Mouse (Mus musculus) kidney, embryonic 16.5 days (tissue): ENCODE data around the gene Spata45. TPM values are rescaled to one million over a fixed set of nuclear protein-coding genes. Genes with fewer than 3 reads are reported as not detected.
"Not testable (repeated sequence)": the region's sequence is repeated elsewhere in the genome, so short reads cannot be mapped to it uniquely, and the experiment has no call there.

Experiments
- ATAC-seq: fragments of 200-750 bp; cut with Nextera tagmentation; 2 replicates; pipeline ENCODE4 v1.8.0; 2017; ENCODE audit warnings: moderate TSS enrichment; ENCODE audit not compliant: low FRiP score, low TSS enrichment
- H3K27ac ChIP-seq: fragments of 300-500 bp; sonication (generic); 2 replicates; pipeline ENCODE4 v1.5.1; 2014; ENCODE audit warnings: low read length
- H3K27me3 ChIP-seq: fragments of 300-500 bp; sonication (generic); 2 replicates; pipeline ENCODE4 v1.6.1; 2014; ENCODE audit warnings: low read length, control low read depth, mixed read lengths; ENCODE audit not compliant: insufficient read depth
- H3K36me3 ChIP-seq: fragments of 300-500 bp; sonication (generic); 2 replicates; pipeline ENCODE4 v1.6.1; 2014; ENCODE audit warnings: low read length, control low read depth, mixed read lengths; ENCODE audit not compliant: insufficient read depth
- H3K4me1 ChIP-seq: fragments of 300-500 bp; sonication (generic); 2 replicates; pipeline ENCODE4 v1.6.1; 2014; ENCODE audit warnings: low read length, control low read depth, mixed read lengths; ENCODE audit not compliant: insufficient read depth
- H3K4me2 ChIP-seq: fragments of 300-500 bp; sonication (generic); replicated peaks from 2 replicates; pipeline ENCODE4 v1.6.1; 2014; ENCODE audit warnings: low read depth, low read length
- H3K4me3 ChIP-seq: fragments of 300-500 bp; sonication (generic); 2 replicates; pipeline ENCODE4 v1.5.1; 2014; ENCODE audit warnings: mild to moderate bottlenecking, low read length
- H3K9ac ChIP-seq: fragments of 300-500 bp; sonication (generic); replicated peaks from 2 replicates; pipeline ENCODE4 v1.6.1; 2014; ENCODE audit warnings: low read length
- H3K9me3 ChIP-seq: fragments of 300-500 bp; sonication (generic); 2 replicates; pipeline ENCODE4 v1.6.1; 2016; ENCODE audit warnings: low read length, control low read depth
- WGBS: fragments of 180-500 bp; shearing (Covaris S2); extraction: QIAGEN DNeasy Blood & Tissue Kit; methylation state at CpG from one replicate; pipeline ENCODE4 v1.1.7; 2014; 5-methylcytosine and 5-hydroxymethylcytosine counted together
- polyA plus RNA-seq: library from polyadenylated mRNA; unstranded; fragments of >200 nt; fragmentation: Nextera tagmentation; extraction: Ambion mirVana; gene quantifications from 2 replicates; pipeline ENCODE4 v1.2.1, GENCODE M21; 2015

Spata45 gene
- polyA plus RNA-seq, 1 experiment from 2014 or later, result not detected

GRCm38 (mm10) chr1:191020217-191020924 is 16.1 kb upstream of the Spata45 start:
- Histone ChIP-seq H3K4me1 (peaks cover 11% of the 10 kb centered on the region), H3K9me3 (no peaks in the 10 kb centered on the region), H3K27ac (no peak overlapping the region), H3K27me3 (no peaks in the 10 kb centered on the region), H3K4me2 (no peak overlapping the region), H3K9ac (no peak overlapping the region), H3K36me3 (peaks cover 9% of the 10 kb centered on the region), H3K4me3 (no peak overlapping the region)
- WGBS, result 86% methylated on average over 3 of the region's 3 CpGs
- ATAC-seq, result no peak

DNA sequence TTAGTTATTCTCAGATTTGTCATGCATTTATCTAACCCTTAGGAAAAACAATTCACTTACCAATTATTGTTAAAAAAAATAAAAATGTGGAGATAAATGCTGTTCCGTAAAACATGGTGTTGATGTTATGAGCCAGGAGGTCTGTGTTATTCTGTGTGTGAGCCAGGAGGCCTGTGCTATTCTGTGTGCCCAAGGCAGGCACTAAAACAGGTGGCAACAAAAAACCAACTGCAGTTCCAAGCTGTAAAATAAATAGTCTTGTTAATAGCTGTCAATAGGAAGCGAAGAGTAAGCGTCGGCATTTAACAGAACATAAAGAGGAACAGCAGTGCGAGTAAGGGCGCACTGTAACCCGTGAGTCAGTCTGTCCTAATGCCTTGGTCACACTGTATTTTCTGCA is 15.4 kb upstream of the Spata45 start:
- Histone ChIP-seq H3K27me3 (no peaks in the 10 kb centered on the region), H3K9me3 (no peaks in the 10 kb centered on the region), H3K4me1 (peaks cover 13% of the 10 kb centered on the region), H3K4me2 (no peak overlapping the region), H3K4me3 (no peak overlapping the region), H3K9ac (no peak overlapping the region), H3K27ac (no peak overlapping the region), H3K36me3 (peaks cover 9% of the 10 kb centered on the region)
- ATAC-seq, result no peak
- 79% methylated on average over 7 of the region's 7 CpGs for WGBS

DNA sequence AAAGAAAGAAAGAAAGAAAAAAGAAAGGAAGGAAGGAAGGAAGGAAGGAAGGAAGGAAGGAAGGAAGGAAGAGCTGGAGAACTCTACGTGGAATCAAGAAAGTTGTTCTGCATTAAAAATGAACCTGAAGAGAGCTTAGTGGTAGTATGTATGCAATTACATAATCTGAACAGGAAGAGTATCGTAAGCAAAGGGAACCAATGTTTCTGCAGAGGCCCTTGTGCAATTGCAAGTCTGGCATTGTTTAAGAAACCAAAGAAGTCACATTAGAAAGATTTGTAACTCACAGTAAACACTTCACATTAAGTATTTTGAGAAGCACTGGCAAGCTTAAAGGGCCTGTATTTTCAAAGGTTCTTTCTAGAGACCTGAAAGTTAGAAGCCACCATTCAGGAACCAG is 13.3 kb upstream of the Spata45 start:
- peaks cover 21% of the 10 kb centered on the region for H3K4me1 ChIP-seq
- no peak overlapping the region for H3K4me2 ChIP-seq
- H3K9ac ChIP-seq, result no peak overlapping the region
- no peaks in the 10 kb centered on the region for H3K27me3 ChIP-seq
- H3K4me3 ChIP-seq, result no peak overlapping the region
- no peak overlapping the region for H3K27ac ChIP-seq
- no peak for ATAC-seq
- no peaks in the 10 kb centered on the region for H3K9me3 ChIP-seq
- H3K36me3 ChIP-seq, result peaks cover 9% of the 10 kb centered on the region
- WGBS, result 87% methylated on average over 2 of the region's 2 CpGs

DNA sequence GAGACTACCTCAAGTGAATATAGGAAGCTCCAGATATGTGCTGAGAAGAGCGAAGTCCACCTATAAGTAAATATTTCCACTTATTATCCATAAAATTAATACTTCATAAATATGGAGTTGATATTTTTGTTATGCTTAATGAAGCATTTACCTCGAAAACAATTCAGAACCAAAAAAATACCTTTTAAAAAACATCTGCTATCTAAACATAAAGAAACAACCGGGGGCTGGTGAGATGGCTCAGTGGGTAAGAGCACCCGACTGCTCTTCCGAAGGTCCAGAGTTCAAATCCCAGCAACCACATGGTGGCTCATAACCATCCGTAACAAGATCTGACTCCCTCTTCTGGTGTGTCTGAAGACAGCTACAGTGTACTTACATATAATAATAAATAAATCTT is 12.6 kb upstream of the Spata45 start:
- not testable (repeated sequence) for H3K9ac ChIP-seq, ATAC-seq, H3K36me3 ChIP-seq, H3K4me2 ChIP-seq, H3K27ac ChIP-seq, H3K4me3 ChIP-seq, H3K27me3 ChIP-seq, H3K9me3 ChIP-seq
- peaks cover 21% of the 10 kb centered on the region for H3K4me1 ChIP-seq
- 94% methylated on average over 5 of the region's 6 CpGs for WGBS

DNA sequence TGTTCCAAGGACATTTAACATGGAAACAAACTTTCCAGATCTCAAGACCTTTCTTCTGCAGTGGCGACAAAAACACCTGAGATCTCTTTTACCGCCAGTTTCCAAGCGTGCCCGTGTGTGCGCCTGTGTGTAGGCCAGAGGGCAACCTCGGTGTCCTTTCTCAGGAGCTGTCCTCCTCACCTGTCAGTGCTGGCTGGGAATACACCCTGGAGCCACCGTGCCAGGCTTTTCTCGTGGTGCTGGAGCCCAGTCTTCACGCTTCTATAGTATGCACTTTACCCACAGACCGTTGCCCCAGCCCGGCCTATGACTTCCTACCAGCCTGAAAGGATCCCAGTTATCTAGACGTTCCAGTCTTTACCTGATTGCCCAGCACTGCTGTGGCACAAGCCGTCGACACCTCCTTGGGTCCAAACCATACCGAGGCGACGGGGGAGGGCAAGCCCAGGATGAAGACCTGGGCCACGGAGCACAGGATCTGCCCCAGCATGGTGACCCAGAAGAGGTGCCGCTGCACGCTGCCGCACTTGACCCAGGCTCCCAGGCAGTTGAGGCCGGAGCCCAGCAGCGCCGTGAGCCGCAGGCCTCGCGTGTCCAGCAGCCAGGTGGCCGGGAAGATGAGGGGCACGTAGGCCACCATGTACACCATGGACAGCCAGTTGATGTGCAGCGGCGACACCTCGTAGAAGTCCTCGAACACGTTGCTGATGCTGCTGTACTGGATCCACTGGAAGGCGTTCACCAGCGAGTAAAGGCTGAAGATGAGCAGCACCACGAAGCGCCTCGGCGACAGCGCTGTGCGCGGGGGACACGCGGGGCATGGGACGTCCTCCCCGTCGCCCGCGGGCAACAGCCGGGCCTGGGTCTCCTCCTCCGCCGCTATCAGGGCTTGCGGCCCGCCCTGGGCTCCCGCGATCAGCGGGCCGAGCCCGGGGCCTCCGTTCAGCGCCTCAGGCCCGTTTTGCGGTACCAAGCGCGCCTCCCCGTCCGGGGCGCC is 11.1 kb upstream of the Spata45 start:
- Histone ChIP-seq H3K4me2 (peak overlapping the region; percentile 98), H3K36me3 (peaks cover 6% of the 10 kb centered on the region), H3K4me1 (peaks cover 21% of the 10 kb centered on the region), H3K27ac (peak overlapping the region; percentile 65), H3K9ac (peak overlapping the region; percentile 84), H3K4me3 (peak overlapping the region; percentile 81), H3K27me3 (no peaks in the 10 kb centered on the region), H3K9me3 (no peaks in the 10 kb centered on the region)
- ATAC-seq, result peak; percentile 32
- WGBS, result 2% methylated on average over 69 of the region's 69 CpGs

DNA sequence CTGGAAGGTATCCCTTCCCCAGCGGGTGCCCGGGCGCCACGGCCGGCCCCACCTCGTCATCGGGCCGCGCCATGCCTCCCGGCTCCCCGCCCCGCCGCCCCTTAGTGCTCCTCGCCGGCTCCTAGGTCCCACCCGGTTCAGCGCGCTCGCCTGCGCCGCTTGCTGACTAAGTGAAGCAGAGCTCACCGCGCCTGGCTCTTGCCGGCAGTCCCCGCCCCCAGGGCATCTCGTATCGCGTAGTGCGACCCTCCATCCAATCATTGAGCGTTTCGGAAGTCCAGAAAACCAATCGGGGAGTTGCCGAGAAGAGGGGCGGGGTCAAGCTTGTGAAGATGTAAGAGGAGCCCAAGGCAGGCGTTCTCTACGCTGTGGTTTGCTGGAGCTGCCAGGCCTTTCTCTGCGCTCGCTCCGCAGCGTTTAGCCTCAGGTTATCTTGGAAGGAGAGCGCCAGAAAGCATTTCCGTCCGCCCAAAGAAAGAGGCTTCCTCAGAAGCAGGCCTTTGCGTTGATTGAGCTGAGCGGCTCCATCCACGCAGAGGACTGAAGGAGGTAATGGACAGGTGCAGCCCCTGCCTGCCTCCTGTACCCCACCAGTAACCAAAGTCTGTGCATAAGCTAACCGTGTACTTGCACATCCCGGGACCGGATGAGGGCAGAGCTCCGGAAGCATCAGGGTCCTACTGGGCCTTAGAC is 10.3 kb upstream of the Spata45 start, which contains the start of gene Flvcr1:
TSS of gene Flvcr1 (minus strand) at position 138 of the 693 bp plus-strand sequence.
- Histone ChIP-seq H3K27ac (peak within 1 kb of the TSS; percentile 90), H3K4me2 (peak within 1 kb of the TSS; percentile 98), H3K4me3 (peak within 1 kb of the TSS; percentile 81), H3K36me3 (peaks cover 6% of the 10 kb centered on the region), H3K4me1 (peaks cover 21% of the 10 kb centered on the region), H3K27me3 (no peaks in the 10 kb centered on the region), H3K9ac (peak within 1 kb of the TSS; percentile 84), H3K9me3 (no peaks in the 10 kb centered on the region)
- ATAC-seq, result peak; percentile 100
- 0% methylated on average over 49 of the region's 50 CpGs for WGBS

GRCm38 (mm10) chr1:191030182-191030581 is 6.3 kb upstream of the Spata45 start:
- Histone ChIP-seq H3K27ac (no peak overlapping the region), H3K4me1 (peaks cover 13% of the 10 kb centered on the region), H3K4me3 (no peak overlapping the region), H3K36me3 (no peaks in the 10 kb centered on the region), H3K9ac (no peak overlapping the region), H3K4me2 (no peak overlapping the region), H3K27me3 (no peaks in the 10 kb centered on the region), H3K9me3 (no peaks in the 10 kb centered on the region)
- ATAC-seq, result no peak
- 56% methylated on average over 10 of the region's 10 CpGs for WGBS

GRCm38 (mm10) chr1:191030922-191031425 is 5.5 kb upstream of the Spata45 start:
- H3K9me3 ChIP-seq, H3K4me3 ChIP-seq, ATAC-seq, H3K4me1 ChIP-seq, H3K36me3 ChIP-seq, H3K27me3 ChIP-seq, H3K4me2 ChIP-seq, H3K9ac ChIP-seq, H3K27ac ChIP-seq: not testable (repeated sequence)
- 70% methylated on average over 6 of the region's 6 CpGs for WGBS

DNA sequence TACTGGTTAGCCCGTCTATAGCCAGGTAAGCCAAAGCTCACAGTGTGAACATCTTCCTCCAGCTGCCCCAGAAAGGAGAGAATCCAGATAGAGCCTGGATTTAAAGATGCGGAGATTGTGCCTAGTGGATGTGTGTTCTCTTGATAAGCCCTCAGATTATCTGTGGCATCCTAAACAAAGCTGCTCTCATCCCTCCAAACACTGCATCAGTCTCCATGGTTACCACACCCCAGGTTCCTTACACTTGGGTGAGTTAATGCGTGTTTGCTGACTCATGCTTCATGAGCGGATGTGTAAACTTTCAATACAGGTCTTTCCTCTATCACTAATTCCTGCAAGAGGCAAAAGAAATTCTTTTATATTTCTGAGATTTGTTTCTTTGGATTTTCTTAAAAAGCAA is 790 bp upstream of the Spata45 start:
- ATAC-seq, result no peak
- Histone ChIP-seq H3K36me3 (no peaks in the 10 kb centered on the region), H3K4me2 (no peak overlapping the region), H3K27ac (no peak overlapping the region), H3K4me1 (no peaks in the 10 kb centered on the region), H3K27me3 (no peaks in the 10 kb centered on the region), H3K4me3 (no peak overlapping the region), H3K9ac (no peak overlapping the region), H3K9me3 (no peaks in the 10 kb centered on the region)
- WGBS, result 59% methylated on average over 4 of the region's 4 CpGs
